Mouse (Mus musculus) liver, adult 2 months (tissue): Measurements from ENCODE around the gene Mettl26.

Experiments
- CTCF ChIP-seq: fragments of 200-500 bp; IDR thresholded peaks from 2 replicates; pipeline ENCODE4 v1.5.1; 2011; ENCODE audit warnings: low read depth, low read length, control low read depth
- POLR2A ChIP-seq: fragments of 200-500 bp; IDR thresholded peaks from 2 replicates; pipeline ENCODE4 v1.6.1; 2011; ENCODE audit warnings: low read length, control low read depth; ENCODE audit not compliant: insufficient read depth; ENCODE audit errors: extremely low read depth

DNA sequence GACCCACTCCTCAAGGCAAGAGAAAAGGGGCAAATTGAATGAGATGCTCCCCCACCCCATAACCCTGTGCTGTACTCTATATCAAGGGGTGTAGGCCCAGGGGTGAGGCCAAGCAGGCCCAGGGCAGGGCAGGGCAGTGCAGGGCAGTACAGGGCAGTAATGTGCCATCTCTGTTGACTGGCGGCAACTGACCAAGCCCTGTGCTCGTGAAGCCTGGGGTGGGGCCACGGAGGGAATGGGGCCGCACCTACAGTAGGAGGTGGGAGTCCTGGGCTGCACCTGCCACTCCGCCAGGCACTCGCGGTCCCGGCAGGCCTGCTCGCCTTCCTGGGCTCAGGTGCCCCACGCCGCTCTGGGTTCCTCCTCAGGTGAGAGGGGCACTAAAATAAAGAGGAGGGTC lies 9.6 kb upstream of the Mettl26 start:
- TF ChIP-seq POLR2A: no peak
- TF ChIP-seq CTCF: no peak
